Mouse (Mus musculus): ENCODE measurements around the gene Kdm1a.

DNA sequence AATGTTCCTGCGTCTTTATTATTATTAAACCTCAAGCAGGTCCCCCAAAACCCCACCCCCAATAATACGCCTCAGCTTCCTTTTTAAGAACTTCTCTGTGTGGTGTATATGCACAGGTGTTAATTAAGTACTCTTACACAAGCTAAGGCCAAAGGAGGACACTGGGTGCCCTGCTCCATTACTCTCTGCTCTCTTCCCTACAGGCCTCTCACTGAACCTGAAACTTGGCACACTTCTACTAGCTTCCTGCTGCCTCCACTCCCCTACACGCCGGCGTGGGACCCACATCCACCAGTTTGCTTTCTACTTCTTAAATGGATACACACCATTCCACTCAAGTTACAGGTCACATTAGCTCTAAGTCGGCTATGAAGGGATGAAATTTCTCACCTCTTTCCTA is 7.3 kb downstream of the Kdm1a start:
- no peak for TF ChIP-seq TAL1 (IDR thresholded peaks at IDR 0.05; ENCODE audit: low read length)
- TF ChIP-seq GATA1 (IDR thresholded peaks at IDR 0.05; ENCODE audit: low read length), result no peak
